Mouse (Mus musculus) kidney, adult 11 months (tissue): Measurements from ENCODE around the gene Galnt18.

Source experiments
- DNase-seq: peaks from one replicate; pipeline ENCODE4 v3.0.0; 2022

Gene Galnt18

DNA sequence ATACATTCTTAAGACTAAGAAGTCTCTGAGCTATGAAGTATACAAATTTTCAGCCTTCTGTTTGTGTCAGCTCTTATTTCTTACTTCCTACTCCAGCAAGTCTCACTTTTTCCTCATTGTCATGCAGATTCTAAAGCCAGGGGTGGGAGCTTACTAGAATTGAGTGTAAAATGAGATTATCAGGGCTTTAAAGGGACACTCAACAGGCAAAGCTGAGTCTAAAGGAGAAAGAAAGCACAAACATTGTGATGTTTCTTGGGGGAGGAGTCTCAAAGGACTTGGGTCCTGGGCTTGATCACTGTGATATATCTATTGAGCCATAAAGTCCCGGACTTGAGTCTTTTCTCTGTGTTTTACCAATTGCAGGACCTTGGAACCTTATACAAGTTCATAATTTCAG is 234.2 kb downstream of the Galnt18 start:
- no peak for DNase-seq

DNA sequence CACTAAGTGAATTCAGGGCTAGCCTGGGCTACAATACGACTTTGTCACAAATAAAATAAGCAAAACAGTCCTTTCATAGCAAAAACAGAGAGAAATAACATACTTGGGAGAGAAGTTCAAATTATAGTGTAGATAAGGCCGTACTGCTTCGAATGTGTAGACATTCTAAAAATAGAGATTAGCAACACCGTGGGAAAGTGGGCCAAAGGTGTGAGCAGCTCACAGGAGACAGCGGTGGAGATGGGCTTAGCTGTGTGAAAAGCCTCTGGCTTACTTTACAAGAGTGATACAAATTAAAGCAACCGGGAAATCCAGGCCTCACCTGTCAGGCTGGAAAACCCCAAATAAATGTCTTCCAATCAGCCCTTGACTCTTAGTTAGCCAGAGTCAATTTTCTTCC is 241.8 kb downstream of the Galnt18 start:
- no peak for DNase-seq

DNA sequence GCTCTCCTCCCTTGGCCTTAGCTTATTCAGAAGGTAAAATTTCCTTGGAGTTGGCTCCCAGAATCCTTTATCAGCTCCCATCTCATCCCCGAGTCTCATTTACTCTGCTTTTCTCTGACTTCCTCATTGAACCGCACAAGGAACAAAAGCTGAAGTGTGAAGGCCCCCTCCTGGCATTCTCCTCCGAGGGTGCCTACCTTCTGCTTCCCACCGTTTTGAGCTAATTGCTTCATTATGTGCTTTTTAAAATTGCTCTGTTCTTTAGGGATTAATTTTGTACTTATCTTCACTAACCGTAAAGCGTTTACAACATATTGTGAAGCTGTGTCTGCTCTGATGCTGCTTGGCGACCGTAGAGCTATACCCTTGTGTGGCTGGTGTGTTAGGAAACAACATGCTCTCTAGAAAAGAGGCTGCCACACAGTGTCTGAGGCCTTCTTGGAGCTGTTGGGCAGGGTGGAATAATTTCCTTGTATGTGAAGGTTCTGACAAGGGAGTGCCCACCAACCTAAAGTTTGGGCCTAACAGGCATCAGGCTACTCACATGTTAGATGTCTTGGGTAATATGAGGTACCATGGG is 244.9 kb downstream of the Galnt18 start:
- no peak for DNase-seq

DNA sequence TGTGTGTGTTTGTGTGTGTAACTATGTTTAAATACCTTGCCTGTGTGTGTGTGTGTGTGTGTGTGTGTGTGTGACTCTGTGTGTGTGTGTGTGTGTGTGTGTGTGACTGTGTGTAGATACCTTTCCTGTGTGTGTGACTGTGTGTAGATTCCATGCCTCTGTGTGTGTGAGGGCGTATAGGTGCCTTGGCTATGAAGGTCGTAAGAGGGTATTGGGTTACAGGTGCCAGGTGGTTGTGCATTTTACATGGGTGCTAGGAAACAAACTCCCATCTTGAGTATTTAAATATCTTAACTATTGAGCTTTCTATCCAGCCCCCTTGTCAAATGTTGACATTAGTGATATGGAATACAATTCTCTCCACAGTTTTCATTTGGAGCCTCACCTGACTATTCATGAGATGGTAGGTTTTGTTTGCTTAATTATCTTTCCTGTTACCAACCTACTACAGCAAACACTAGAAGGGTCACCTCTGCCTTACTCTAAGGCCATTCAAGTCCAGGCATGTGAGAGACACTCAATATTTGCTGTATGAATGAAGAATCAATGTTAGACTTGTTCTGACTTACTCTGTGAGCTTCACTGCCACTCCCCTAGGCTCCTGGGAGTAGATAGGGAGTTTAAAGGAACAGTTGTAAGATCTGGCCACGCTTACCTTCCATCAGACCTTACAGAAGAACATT is 250.7 kb downstream of the Galnt18 start:
- DNase-seq: no peak

DNA sequence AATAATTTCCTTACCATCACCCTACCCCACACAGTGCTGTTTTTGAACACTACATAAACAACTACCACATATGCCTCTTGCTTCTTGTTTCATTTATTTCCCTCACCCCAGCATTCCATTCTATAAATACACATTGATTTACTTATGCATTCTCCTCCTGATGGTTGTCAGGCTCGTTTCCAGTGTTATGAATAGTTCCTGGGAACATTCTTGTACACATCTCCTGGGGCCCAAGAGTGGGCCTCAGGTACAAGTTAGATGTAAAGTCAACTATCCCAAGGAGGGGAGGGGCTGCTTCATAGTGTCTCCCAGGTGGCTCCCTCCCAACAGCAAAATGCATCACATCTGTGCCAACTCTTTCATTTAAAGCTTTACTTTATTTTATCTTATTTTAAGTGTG is 251.3 kb downstream of the Galnt18 start:
- DNase-seq: no peak

DNA sequence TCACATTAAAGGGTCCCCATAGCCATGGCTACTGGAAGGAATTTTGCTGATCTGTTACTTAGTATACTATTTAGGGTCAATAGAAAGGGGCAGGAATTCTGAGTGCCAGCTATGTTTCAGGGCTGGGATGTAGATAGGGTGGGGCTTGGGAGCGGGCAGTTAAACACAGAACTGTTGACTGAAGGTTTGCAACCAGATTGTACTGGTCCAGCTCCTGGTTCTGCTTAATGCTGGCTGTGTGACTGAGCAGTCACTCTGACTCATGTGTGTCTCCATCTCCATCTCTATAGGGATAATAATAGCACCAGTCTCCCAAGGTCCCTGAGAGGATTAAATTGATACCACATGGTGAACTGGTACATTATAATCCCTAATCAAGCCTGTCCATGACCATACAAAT is 258.9 kb downstream of the Galnt18 start:
- no peak for DNase-seq

DNA sequence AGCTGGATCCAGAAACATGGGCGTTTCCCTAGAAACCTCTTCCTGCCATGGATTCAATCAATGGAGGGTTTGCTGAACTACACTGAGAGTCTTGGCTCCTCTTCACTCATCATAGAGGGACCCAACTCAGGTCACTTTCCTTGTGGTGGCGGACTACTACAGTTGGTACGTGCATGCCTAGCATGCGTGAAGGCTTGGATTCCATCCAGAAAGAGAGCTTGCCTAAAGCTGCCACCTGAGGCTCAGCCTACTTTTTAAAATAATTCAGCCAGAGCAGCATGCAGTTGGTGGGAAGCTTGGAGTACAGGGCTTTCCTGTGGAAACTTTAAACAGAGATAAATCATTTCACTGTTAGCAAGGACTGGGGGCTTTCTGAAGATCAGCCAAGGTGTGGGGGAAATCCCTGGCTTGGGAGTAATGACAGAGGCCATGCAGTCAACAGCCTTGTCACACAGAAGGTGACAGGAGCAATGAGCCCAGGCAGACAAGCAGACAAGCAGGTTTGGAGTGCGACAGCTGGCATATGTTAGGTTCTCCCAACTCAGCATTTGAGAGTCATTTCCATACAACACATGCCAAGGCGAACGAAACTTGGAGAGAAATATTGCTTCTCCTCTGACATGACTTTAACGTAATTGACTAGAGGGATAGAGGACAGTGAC is 261.1 kb downstream of the Galnt18 start:
- DNase-seq: no peak

DNA sequence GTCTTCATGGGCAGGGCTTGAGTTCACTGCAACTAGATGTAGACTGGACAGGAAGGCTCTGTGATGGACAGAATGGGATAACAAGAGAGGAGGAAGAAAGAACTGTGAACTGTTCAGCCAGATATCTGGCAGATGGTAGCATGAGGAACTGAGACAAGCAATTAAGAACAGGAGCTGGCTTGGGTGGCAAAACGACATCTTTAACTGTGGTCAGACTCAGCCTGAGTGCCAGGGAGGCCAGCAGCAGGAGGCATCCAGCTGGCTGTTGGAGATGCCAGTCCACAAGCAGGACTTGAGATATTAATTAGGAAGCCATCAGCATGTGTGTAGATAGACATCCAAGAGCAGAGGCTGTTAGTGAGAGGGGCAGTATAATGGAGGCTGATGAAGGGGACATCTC is 262.9 kb downstream of the Galnt18 start:
- no peak for DNase-seq

DNA sequence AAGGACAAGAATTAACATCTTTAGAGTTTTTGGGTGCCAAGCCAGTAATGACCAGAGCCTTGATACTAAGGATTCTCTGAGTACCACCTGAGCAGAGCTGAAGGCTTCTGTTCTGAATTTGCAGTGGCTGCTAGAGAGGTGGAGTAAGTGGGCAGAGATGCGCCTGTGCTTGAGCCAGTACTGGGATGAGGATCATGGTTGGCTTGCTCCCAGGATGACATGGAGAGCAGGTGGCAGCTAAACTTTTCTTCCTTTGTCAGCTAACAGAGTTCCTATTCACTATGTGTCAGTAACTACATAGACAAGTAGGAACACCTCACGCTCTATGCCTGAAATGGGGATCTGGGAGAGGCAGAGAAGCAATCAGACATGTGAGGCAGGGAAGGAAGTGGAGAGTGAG is 264.3 kb downstream of the Galnt18 start:
- DNase-seq: no peak

DNA sequence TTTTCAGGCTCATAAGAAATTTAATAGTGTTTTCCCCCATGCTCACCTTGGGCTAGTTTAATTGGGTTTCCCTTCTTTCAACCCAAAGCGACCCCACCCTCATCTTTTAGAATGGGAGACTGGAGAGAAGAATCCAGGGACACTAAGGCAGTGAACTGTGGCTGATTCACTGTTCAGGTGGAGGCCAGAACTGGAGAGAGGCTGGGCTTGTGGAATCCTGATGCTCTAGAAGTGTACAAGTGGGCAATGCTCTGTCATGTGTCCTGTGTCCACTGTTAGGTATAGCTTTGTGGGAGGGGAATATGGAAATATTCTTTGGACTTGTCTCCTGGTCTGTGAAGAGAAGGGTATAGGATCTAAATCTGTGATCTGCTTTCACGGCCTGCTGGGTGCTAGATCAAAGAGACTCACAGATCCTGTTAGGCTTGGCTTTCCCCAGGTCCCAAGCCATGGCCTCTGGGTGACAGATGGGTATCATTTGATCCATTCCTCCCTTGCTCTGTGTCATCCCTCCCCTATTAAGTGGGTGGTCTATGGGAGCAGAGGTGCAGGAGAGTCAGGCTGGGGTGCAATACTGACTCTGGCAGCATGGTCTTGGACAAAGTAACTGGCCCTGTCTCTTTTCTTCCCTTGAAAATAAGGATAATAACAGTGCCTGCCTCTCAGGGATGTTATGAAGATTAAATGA is 270.5 kb downstream of the Galnt18 start:
- no peak for DNase-seq

DNA sequence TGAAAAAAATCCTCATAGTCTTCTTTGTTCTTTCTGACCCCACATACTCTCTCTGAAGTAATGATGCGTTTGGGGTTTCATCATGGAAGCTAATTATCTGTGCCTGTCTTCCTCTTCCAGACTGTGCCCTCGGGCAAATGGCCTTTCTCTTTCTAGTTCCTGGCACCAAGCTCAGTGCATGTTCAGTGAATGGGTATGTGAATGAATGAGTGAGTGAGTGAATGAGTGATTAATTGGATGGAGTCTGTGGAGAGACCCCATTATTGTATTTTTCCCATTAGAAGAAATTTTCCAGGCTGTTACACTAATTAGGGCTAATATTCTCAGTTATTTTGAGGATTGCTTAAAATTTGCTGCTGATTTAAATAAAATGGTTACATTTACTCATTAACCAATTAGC is 279.2 kb downstream of the Galnt18 start:
- DNase-seq: no peak

DNA sequence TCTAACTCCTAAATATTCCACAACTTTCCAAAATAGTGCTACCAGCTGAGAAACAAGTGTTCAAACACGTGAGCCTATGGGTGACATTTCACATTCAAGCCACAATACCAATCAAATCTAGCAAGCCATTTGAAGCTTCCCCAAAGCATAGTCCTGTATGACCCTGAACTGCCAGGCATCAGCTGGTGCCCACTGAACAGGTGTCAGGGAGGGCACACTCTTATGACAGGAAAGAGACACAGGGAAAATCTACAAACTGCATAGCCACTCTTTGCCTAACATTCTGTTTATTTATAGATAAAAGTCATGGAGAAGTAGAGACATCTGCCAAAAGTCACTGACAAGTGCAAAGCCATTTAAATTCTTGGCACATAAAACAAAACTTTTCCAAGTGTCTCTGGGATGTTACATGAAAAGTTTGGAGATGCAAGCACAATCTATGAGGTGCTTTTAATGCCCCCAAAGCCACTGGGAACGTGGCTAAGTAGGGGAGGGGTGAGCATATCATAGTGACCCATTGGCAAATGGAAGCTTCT is 280.5 kb downstream of the Galnt18 start:
- no peak for DNase-seq

DNA sequence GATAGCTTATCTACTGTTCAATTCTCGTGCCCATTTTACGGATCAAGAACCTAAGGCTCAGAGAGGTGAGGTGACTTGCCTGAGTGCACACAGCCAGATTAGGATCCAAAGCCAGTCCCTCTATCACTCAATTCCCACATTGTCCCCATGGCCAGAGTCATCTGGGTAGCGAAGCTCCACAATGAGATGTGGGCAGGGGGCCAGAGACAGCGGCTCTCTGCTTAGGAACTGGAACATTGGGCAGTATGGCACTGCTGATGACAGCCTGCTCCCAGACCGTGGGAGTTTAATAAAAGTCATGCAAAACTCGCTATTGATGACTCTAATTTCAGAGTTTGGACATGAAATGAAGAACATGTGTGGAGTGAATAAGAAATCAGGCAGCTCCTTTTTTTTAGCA is 282.6 kb downstream of the Galnt18 start:
- DNase-seq: no peak

DNA sequence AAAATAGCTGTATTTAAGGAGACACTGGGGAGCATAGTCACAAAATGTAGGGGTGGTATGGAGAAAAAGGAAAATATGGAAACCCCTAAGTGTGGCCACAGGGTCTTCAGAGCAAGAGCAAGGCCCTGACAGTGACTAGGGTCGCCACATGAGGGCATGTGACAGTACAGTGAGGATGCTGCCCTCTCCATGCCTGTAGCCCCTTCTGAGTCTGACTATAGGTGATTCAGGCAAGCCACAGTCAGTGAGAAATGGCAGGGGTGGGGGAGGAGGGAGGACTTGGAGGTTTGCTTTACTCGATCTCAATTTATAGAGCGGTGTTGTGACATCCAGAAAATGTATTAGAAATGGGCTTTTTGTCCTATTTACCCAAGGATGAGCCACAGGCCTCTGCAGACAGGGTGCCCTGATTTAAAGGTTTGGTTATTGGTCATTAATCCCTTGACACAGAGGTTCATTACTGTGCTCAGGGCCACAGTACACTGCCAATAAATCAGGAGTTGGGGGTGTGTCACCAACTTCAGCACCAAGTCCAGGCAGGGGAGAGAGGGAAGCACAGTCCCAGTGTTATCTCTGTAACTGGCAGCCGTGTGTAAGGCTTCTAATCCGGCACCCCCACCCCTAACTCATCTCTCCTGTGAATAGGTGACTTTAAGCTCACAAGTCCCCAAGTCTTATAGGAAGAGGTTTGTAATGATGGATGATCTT is 287.4 kb downstream of the Galnt18 start:
- DNase-seq: no peak

DNA sequence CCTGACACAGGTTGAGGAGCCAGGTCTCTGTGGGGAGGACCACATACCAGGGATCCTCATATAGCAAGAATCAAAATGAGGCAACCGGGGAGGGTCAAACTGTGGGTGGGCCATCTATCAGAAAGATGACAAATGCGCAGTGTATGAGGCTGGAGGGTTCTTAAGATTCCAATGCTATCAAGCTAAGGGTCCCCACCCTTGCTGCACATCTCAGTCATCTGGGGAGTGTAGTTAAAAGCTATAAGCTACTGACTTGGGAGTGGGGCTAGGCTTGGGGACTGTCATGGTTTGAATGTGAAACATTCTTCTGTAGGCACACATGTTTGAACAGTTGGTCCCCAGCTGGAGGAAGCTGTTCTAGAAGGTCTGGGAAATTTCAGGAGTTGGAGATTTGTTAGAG is 288.2 kb downstream of the Galnt18 start:
- DNase-seq: no peak

DNA sequence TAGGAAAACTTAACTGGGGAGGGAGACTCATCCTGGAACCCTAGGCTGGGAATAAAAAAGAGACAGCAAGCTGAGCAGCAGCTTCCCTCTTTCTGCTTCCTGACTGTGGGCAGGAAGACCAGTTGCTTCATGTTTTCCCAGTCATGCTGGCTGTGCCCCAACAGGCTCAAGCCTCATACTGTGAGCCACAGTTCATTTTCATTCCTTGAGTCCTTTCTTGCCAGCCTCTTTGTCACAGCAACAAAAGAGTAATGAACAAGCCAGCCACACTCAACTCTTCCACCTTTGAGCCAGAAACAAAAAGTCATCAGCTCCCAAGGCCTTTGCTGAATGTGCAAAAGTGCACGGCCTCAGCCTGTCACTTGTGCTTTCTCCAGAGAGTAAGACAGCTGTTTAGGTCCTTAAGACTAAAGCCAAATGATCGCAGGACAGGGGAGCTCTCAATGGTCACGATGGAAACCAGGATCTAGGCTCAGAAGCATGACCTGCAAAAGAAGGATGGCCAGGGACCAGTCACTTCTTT is 292.9 kb downstream of the Galnt18 start:
- DNase-seq: no peak

DNA sequence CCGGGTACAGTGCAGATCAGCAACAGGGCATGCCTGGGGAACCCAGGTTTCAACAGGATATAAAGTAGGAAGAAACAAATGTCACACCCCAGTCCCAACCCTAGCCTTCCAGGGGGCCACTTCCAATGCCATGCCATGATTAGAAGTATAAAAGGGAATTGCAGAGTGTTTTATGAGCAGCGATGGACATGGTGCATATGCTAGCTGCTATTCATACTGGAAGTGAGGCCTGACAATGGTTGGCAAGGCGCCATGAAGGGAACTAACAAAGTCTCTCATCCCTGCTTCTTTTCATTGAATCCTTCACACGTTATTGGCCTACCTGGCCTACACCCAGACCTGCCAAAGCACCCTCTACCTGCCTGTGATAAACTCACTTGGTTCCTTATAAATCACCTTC is 295.9 kb downstream of the Galnt18 start:
- DNase-seq: no peak

DNA sequence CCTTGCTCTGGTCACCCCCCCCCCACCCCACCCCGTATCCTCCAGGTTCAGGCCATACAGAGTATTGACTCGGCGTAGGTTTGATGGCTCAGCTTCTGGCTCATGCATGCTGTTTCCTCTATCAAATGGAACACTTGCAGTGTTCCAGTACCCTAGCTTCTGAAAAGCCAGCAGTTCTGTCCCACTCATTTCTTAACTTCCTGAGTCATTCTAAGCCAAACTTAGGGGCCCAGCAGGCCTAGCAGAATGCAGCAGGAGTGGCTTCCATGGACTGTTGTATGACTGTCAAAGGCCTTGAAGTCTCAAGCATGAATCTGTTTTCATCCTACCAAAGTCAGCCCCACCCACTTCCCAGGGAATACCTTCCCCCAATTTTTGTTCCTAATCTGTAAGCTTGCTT is 296.5 kb downstream of the Galnt18 start:
- no peak for DNase-seq

DNA sequence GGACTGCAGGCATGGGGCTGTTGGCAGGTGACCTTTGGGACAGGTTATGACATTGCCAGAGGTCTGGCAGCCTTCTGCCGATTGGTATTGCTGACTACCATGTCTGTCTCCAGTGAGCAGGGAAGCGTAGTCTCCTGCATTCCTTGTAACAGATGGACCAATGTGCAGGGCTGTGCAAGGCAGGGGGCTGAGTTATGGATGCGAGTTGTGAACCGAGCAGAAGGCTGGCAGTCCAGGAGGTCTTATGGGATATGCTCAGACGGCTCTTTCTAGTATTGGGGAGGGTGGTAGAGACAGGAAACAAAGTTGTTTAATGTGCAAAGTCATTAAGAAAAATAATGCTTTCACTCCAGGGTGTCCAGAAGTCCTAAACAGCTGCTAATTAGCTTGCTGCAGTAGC is 312.1 kb downstream of the Galnt18 start:
- DNase-seq: no peak

DNA sequence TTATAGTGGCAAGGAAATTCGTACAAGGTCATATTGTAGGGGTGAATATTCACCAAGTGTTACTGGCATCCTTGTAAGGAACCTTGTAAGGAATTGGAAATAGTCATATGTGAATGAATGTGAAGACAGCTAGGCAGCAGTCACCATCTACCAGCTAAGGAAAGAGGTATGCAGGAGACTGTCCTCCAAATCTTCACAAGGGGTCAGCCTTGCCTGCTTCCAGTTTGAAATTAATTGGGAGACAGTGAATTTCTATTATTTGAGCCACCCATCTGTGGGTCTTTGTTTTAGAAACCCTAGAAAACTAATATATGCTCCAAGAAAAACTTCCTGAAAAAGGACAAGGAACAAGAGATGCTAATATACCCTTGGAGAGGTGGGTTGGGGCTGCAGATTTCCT is 313.1 kb downstream of the Galnt18 start:
- no peak for DNase-seq

DNA sequence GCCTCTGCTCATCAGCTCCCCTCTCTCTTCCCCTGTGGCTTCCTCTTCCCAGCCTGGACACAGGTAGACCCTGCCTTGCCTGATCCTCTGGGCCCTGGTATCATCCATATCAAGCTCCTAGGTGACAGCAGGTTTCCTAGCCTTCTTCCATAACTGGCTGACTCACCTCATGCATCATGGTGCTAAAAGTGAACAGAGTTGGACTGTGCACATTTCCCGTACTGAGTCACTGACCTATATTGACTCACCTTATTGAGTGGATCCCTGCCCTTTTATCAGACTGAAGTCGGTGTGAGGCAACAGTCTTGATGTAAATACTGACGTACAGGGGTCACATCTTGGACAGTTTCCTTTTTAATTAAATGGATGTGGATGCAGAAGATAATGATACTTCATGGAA is 313.7 kb downstream of the Galnt18 start:
- DNase-seq: no peak

DNA sequence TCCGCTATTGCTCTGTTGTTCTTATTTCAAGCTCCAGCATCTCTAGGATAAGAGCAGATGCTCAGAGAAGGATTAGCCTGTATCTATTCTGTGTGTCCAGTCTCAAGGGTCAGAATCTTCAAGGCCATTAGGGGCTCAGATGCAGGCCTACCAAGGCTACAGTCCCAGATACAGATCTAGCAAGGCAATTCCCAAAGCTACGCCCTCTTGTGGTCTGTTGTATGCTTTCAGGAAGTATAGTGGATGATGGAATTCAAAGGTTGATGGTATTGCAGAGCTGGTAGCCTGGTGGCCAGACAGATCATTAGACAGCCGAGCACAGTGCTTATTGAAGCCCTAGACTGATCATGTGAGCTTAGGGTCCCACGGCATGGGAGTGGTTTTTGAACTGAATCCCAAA is 320.1 kb downstream of the Galnt18 start:
- no peak for DNase-seq

DNA sequence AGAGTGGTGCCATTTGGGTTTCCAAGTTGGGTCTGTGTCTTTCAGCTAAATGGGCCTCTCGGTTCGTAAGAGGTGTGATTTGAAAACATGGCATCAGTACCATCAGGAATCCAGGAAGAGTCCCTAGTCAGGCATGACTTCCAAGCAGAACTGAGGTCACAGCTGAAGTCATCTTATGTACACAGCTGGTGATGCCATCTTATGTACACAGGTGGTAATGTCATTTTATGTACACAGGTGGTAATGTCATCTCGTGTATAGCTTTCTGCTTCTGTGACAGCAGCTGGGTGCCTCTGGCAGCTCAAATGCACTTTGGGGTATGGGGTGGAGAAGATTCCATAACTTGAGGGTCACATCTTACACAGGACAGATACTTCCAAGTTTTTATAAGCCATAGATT is 323.8 kb downstream of the Galnt18 start:
- DNase-seq: no peak
